Mouse (Mus musculus): ENCODE measurements around the gene Slfn2.

DNA sequence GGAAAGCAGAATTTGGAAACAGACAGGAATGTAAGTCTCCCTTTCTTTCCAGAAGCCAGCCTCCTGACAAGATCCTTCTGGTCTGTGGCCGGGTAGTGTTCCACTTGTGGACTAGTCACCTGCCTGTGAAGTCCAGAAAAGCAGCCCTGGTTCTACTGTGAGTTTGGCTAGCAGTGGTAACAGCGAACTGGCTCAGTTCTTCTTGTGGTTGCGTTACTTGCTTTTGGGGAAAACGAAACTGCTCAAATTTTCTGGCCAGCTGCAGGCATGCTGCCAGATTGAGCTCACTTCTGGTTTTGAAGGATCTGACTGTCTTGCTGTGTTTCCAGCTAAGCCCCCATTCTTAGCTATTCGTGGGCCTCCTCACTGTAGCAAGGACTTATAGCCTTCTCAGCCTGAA is 44.3 kb upstream of the Slfn2 start, which contains the start of gene Slfn8:
- TF ChIP-seq CTCF (IDR thresholded peaks at IDR 0.05; ENCODE audit: low read depth, low read length), result no peak
- no peak for TF ChIP-seq POLR2A (IDR thresholded peaks at IDR 0.05; ENCODE audit: borderline replicate concordance, low read depth, low read length)
